Mouse (Mus musculus): ENCODE results near the gene 4930404N11Rik.

4930404N11Rik gene

GRCm38 (mm10) chr10:81327959-81328358 is 37.7 kb downstream of the 4930404N11Rik start:
- no peak for DNase-seq

DNA sequence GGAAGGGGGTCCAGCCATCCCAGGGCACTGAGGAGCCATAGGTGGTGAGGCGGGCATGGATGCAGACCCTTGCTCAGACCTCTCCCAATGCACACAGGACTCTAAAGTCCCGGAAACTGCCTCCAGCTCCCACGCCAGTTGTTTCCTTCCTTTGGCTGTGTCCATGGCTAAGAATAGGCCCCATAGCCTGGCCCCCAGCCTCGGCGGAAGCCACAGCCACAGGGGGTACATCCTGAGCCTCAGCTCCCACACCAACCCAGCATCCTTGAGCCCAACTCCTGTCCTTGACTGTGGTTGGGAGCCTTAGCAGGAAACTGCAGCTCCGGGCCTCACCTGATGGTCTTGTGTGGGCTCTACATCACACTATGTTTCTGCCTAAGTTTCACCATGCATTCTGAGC is 38.8 kb downstream of the 4930404N11Rik start:
- no peak for DNase-seq

- peak in 1 of 2 experiments; percentile 6 for DNase-seq
These were observed 39.8 kb downstream of the 4930404N11Rik start for GRCm38 (mm10) chr10:81325781-81326180.

DNA sequence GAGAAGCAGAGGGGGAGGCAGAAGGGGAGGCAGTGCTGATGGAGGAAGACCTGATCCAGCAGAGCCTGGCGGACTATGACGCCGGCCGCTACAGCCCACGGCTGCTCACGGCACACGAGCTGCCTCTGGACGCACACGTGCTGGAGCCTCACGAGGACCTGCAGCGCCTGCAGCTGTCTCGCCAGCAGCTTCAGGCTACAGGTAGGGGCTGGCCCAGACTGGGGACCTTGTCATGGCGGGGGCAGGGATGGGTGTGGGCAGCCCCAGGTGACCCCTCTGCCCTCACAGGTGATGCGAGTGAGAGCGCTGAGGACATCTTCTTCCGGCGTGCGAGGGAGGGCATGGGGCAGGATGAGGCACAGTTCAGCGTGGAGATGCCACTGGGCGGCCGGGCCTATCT is 40.4 kb downstream of the 4930404N11Rik start:
- no peak for DNase-seq

- DNase-seq = peak in 1 of 2 experiments; percentile 6
These were observed 41.7 kb downstream of the 4930404N11Rik start for GRCm38 (mm10) chr10:81323791-81324530.

DNA sequence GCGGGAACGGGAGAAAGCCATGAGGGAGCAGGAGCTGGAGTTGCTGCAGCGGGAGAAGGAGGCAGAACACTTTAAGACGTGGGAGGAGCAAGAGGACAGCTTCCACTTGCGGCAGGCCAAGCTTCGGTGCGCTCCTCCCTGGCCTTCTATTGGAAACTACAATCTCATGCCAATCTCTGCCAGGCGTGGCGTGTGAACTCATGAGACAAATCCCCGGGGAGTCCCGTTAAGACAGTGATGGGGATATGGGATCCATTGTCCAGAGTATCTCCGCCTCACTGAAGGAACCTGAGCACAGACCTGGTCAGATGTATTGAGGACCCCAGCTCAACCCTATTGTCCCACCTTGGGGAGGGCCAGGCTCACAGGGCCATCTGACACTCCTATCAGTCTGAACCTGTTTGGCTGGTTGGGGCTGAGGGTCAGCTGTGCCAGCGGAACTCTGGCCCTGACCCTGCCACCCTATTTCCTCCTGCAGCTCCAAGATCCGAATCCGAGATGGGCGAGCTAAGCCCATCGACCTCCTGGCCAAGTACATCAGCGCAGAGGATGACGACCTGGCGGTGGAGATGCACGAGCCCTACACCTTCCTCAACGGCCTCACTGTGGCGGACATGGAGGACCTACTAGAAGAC is 42.4 kb downstream of the 4930404N11Rik start:
- DNase-seq = peak in 1 of 2 experiments; percentile 7

GRCm38 (mm10) chr10:81322444-81322843 is 43.2 kb downstream of the 4930404N11Rik start:
- peak; percentile 23 to 46 for DNase-seq

- peak in 1 of 2 experiments; percentile 37 for DNase-seq
These were observed 44.2 kb downstream of the 4930404N11Rik start for GRCm38 (mm10) chr10:81321436-81321835.

- DNase-seq = peak; percentile 99 to 100
These were observed 44.9 kb downstream of the 4930404N11Rik start, which contains the start of gene Cactin for GRCm38 (mm10) chr10:81320550-81321347. Gene Cactin (plus strand): TSS chr10:81321103.

- peak; percentile 29 to 46 for DNase-seq
These were observed 45.7 kb downstream of the 4930404N11Rik start for GRCm38 (mm10) chr10:81319741-81320549.

DNA sequence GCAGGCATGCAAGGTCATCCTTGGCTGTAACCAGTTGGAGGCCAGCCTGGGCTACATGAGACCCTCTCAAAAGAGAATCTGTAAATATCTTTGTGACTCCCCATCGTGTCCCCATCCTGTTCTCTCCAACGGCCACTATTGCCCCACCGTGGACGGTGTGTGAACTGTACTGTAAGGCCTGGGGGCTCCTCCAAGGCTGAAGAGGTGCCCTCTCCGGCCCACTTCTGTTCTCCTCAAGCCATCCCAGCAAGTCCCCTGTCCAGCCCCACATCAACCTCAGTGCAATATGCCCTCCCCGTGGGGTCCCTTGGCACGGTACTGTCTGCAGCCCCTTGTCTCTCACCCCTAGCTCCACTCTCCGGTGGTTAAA is 46.3 kb downstream of the 4930404N11Rik start:
- peak; percentile 33 to 53 for DNase-seq

GRCm38 (mm10) chr10:81318589-81319329 is 46.9 kb downstream of the 4930404N11Rik start:
- peak; percentile 53 to 57 for DNase-seq

GRCm38 (mm10) chr10:81317273-81317672 is 48.3 kb downstream of the 4930404N11Rik start:
- peak in 1 of 2 experiments; percentile 39 for DNase-seq

GRCm38 (mm10) chr10:81316338-81317060 is 49.1 kb downstream of the 4930404N11Rik start:
- DNase-seq = peak in 1 of 2 experiments; percentile 56

- peak in 1 of 2 experiments; percentile 19 for DNase-seq
These were observed 50.0 kb downstream of the 4930404N11Rik start for GRCm38 (mm10) chr10:81315587-81315986.

- DNase-seq = no peak
These were observed 51.4 kb downstream of the 4930404N11Rik start for GRCm38 (mm10) chr10:81314201-81314600.

- peak; percentile 21 to 30 for DNase-seq
These were observed 52.0 kb downstream of the 4930404N11Rik start for GRCm38 (mm10) chr10:81313581-81313980.

All from cerebellum, adult 18-20 months (tissue).